ENCODE assay signal across 8 mouse cellular contexts in the genomic region with DNA sequence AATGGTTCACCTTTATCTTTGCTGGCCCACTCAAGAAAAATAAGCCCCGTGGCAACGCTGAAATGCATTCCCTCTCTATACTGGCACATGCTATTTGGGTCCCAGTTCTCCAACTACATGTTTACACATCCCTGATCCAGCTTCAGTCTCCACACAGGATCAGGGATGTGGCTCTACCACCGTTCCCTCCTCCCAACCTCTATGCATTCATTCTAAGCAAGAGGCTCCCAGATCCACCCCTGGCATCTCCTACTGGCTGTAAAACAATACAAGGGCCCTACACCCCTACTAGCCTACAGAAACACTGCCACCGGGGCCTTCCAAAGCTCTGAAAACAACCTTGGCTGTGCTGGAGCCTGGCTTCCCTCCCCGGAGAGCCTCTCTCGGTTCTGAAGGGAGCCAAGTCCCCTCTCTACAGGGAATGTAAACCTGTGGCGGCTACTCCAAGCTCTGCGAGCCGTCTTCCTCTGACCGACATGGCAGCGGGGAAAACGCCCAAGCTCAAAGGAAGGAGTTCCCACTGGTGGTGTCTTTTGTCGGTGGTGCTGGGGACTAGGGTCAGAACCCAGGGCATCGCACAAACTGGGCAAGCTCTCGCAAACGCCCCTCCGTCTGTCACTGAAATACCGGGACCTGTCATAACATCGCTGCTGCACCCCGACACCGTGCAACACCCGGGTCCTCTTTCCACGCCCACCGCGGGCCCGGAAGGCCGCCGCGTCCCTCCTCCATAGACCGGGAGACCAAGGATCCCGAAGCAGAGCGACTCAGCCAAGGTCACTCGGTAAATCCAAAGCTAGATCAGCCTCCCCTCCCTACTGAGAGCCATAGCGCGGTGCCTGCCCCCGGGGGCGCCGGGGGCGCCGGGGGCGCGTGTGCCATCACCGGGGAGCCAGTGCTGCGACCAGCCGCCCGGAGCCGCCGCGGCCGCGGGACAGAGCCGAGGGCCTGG. TPM values are rescaled to one million over a fixed set of nuclear protein-coding genes. Genes with fewer than 3 reads are reported as not detected.
A peak's percentile ranks its signal among the peaks of the same experiment; 100 is the strongest.
DNase-seq lines count a peak whose midpoint lies in the region; ATAC-seq and TF ChIP-seq lines count a peak whose summit lies in the region.

A gene (plus strand): TSS at position 889 of the 952 bp plus-strand sequence.

- peaks cover 10% of the 10 kb centered on the region; the same call in 1 of the 2 replicates for H3K4me1 ChIP-seq in forebrain, embryonic 11.5 days (replicated peaks; ENCODE audit: control insufficient read depth, insufficient read depth, low read length)
- H3K4me1 ChIP-seq in lung, embryonic 15.5 days: peaks cover 19% of the 10 kb centered on the region

- H3K27ac ChIP-seq in forebrain, embryonic 11.5 days (ENCODE audit: low read depth, low read length): peak within 1 kb of the TSS; percentile 97
- H3K27ac ChIP-seq in layer of hippocampus, adult 2 months: peak within 1 kb of the TSS; percentile 98
- peak within 1 kb of the TSS; percentile 95 for H3K27ac ChIP-seq in lung, embryonic 15.5 days

- H3K4me2 ChIP-seq in forebrain, embryonic 11.5 days (ENCODE audit: low read depth, low read length, severe bottlenecking): peak within 1 kb of the TSS; percentile 89
- H3K4me2 ChIP-seq in lung, embryonic 15.5 days: peak within 1 kb of the TSS; percentile 94

- H3K36me3 ChIP-seq in forebrain, embryonic 11.5 days (ENCODE audit: control insufficient read depth, insufficient read depth, low read length): no peaks in the 10 kb centered on the region
- H3K36me3 ChIP-seq in lung, embryonic 15.5 days: no peaks in the 10 kb centered on the region

- no peak for TF ChIP-seq CTCF in layer of hippocampus, adult 2 months (conservative IDR thresholded peaks at IDR 0.05)

- peak; percentile 21 for ATAC-seq in forebrain, embryonic 11.5 days (replicated peaks; ENCODE audit: low FRiP score)
- ATAC-seq in lung, embryonic 15.5 days (ENCODE audit: borderline replicate concordance, extremely low read depth, low FRiP score, low TSS enrichment): peak; percentile 1

- intact Hi-C loops in heart, postnatal 14 days (cut with DNase I): no loop called here

- peak; percentile 23 for DNase-seq in embryo, embryonic 10.5 days (ENCODE audit: low spot score)
- no peak for DNase-seq in embryo, embryonic 10 days (ENCODE audit: low spot score)
- peak; percentile 69 for DNase-seq in adrenal gland, postnatal 10 days
- DNase-seq in forebrain, embryonic 11.5 days (ENCODE audit: low spot score): no peak
- peak; percentile 52 to 55 for DNase-seq in heart, postnatal 14 days
- peak in 1 of 2 experiments; percentile 42 for DNase-seq in layer of hippocampus, adult 2 months (ENCODE audit: low spot score in 2 of 2)
- DNase-seq in spleen, adult 12 weeks (ENCODE audit: low spot score): peak; percentile 61

- H3K9me3 ChIP-seq in forebrain, embryonic 11.5 days (ENCODE audit: control insufficient read depth, low read length): no peaks in the 10 kb centered on the region
- H3K9me3 ChIP-seq in lung, embryonic 15.5 days: no peaks in the 10 kb centered on the region

- H3K4me3 ChIP-seq in forebrain, embryonic 11.5 days (ENCODE audit: low read depth, low read length): peak within 1 kb of the TSS; percentile 100
- H3K4me3 ChIP-seq in layer of hippocampus, adult 2 months: peak within 1 kb of the TSS; percentile 92
- H3K4me3 ChIP-seq in lung, embryonic 15.5 days: peak within 1 kb of the TSS; percentile 100

- peak within 1 kb of the TSS; percentile 88 for H3K9ac ChIP-seq in forebrain, embryonic 11.5 days (ENCODE audit: low read length)
- H3K9ac ChIP-seq in lung, embryonic 15.5 days: peak within 1 kb of the TSS; percentile 92

- H3K27me3 ChIP-seq in forebrain, embryonic 11.5 days (ENCODE audit: control insufficient read depth, insufficient read depth, low read length): no peaks in the 10 kb centered on the region
- no peaks in the 10 kb centered on the region for H3K27me3 ChIP-seq in lung, embryonic 15.5 days

- 4% methylated on average over 52 of the region's 52 CpGs for WGBS in forebrain, embryonic 11.5 days
- WGBS in lung, embryonic 15.5 days: 3% methylated on average over 51 of the region's 52 CpGs

RNA-seq across cellular contexts. Expression of the gene that starts here (rescaled TPM):
- 10 to 100 TPM; 51.0 to 55.9 TPM for total RNA-seq in adrenal gland, postnatal 10 days (2021)
- polyA plus RNA-seq in forebrain, embryonic 11.5 days (2014; fragmentation: Nextera tagmentation; extraction: Ambion mirVana): 133 and 145 TPM in 2 replicates
- total RNA-seq in heart, postnatal 14 days (2021): 10 to 100 TPM; 50.7 to 52.1 TPM
- total RNA-seq in layer of hippocampus, adult 2 months (2021): 10 to 100 TPM; 50.9 to 51.6 TPM
- polyA plus RNA-seq in lung, embryonic 15.5 days (2015; fragmentation: Nextera tagmentation; extraction: Ambion mirVana): 99.8 and 102 TPM in 2 replicates

Comparison
In these comparisons a context has a peak if more than half of its experiments do, and no peak if none do; other contexts are left out.
1. DNase-seq: peak in embryo, embryonic 10.5 days (single experiment), adrenal gland, postnatal 10 days (single experiment), heart, postnatal 14 days (2 of 2) and spleen, adult 12 weeks (single experiment); none in embryo, embryonic 10 days (single experiment) and forebrain, embryonic 11.5 days (single experiment).
2. Peak in every context shown above with its lines, with median percentiles within 50 percentile points of each other: H3K27ac ChIP-seq and H3K4me3 ChIP-seq.